33 mouse cellular contexts compared by ENCODE assay signal in the genomic region with DNA sequence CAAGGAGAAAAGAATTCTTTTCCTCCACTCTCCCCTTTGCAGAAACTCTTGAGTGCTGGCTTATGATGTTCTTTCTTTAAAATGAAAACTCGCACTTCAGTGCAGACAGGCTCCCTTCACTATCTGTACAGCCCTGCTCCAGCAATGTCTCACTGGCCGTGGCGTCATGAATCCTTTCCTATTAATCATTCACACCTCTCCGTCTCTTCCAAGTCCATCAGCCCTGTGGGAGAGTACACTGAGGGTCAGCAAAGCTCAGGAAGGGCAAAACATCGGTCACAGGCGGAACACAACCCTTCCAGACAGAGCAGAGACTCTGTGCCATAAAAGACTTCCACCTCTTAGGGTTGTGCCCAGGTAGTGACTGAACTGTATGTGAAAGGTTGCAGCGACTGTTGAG. TPM values are rescaled to one million over a fixed set of nuclear protein-coding genes. Genes with fewer than 3 reads are reported as not detected.
DNase-seq lines count a peak whose midpoint lies in the region; ATAC-seq and TF ChIP-seq lines count a peak whose summit lies in the region.
"Had no signal": no experiment of that assay in that cellular context is flagged by ENCODE, and none has a peak within 500 bp of the region (broad histone marks: within the 10 kb centered on the region; RNA-seq: fewer than 3 reads in every experiment).

No protein-coding gene starts in this region.

- peak; percentile 76 for DNase-seq in kidney, adult 11 months
- peak; percentile 88 for DNase-seq in kidney, adult 2 months
- DNase-seq in kidney, postnatal 0 days (ENCODE audit: low spot score): peak; percentile 26
- no peak for DNase-seq in adrenal gland, adult (ENCODE audit: inconsistent age in 2 of 2, low spot score in 1 of 2)
- no peak for DNase-seq in left cerebral cortex, postnatal 4 days
- DNase-seq in gastrocnemius, postnatal 36 days: no peak
- DNase-seq: adrenal gland, adult 8-10 months; cerebellum, adult 18-20 months; cerebellum, postnatal 25 days; embryo, embryonic 11 days; heart, postnatal 14 days; lung, postnatal 10 days; retina, postnatal 1 day; right cerebral cortex, postnatal 4 days; thymus, adult 18-20 months; thymus, postnatal 36 days had no signal

- H3K36me3 ChIP-seq in kidney, embryonic 14.5 days (ENCODE audit: control insufficient read depth, insufficient read depth, low read length): no peaks in the 10 kb centered on the region
- no peaks in the 10 kb centered on the region for H3K36me3 ChIP-seq in kidney, adult 2 months (ENCODE audit: control insufficient read depth, insufficient read depth, low read length)
- no peaks in the 10 kb centered on the region for H3K36me3 ChIP-seq in kidney, postnatal 0 days (ENCODE audit: insufficient read depth, low read length)
- H3K36me3 ChIP-seq in liver, embryonic 16.5 days (ENCODE audit: control insufficient read depth, insufficient read depth): no peaks in the 10 kb centered on the region
- H3K36me3 ChIP-seq: G1E; hindbrain, embryonic 12.5 days; limb, embryonic 10.5 days; midbrain, embryonic 10.5 days; neural tube, embryonic 13.5 days had no signal

- H3K9me3 ChIP-seq in kidney, embryonic 14.5 days (ENCODE audit: control insufficient read depth, low read length): no peaks in the 10 kb centered on the region
- H3K9me3 ChIP-seq in kidney, postnatal 0 days (replicated peaks; ENCODE audit: low read length): no peaks in the 10 kb centered on the region
- no peaks in the 10 kb centered on the region for H3K9me3 ChIP-seq in liver, embryonic 16.5 days (replicated peaks; ENCODE audit: control insufficient read depth, low read length)
- H3K9me3 ChIP-seq: forebrain, embryonic 13.5 days; G1E; limb, embryonic 10.5 days; midbrain, embryonic 10.5 days; neural tube, embryonic 13.5 days had no signal

- no peak overlapping the region for H3K9ac ChIP-seq in kidney, embryonic 14.5 days (ENCODE audit: low read depth, low read length)
- no peak overlapping the region for H3K9ac ChIP-seq in kidney, postnatal 0 days (ENCODE audit: low read depth, low read length)
- no peak overlapping the region for H3K9ac ChIP-seq in liver, embryonic 16.5 days (ENCODE audit: low read depth, low read length)
- H3K9ac ChIP-seq: forebrain, embryonic 13.5 days; hindbrain, embryonic 12.5 days; liver, embryonic 14.5 days; neural tube, embryonic 13.5 days had no signal

- no peak for TF ChIP-seq POLR2A in kidney, adult 2 months (IDR thresholded peaks at IDR 0.05; ENCODE audit: low read depth, low read length)

- intact Hi-C loops in left cerebral cortex, postnatal 4 days (cut with DNase I): loop anchor here (10.0 kb wide), 1 partner anchor 377 kb away; no protein-coding TSS in a partner anchor
- intact Hi-C loops in gastrocnemius, postnatal 36 days (cut with DNase I): no loop called here

- WGBS in kidney, embryonic 14.5 days: 50% methylated on average over 7 of the region's 7 CpGs
- 42% methylated on average over 7 of the region's 7 CpGs for WGBS in kidney, adult 2 months
- WGBS in kidney, postnatal 0 days: 53% methylated on average over 7 of the region's 7 CpGs
- 53% methylated on average over 7 of the region's 7 CpGs for WGBS in liver, embryonic 16.5 days (ENCODE audit: insufficient replicate concordance)

- no peak for TF ChIP-seq CTCF in kidney, adult 2 months (conservative IDR thresholded peaks at IDR 0.05; ENCODE audit: insufficient read depth, insufficient read length, low read depth, low read length)
- no peak for TF ChIP-seq CTCF in kidney, postnatal 0 days (IDR thresholded peaks at IDR 0.05; ENCODE audit: low read depth)

- H3K4me3 ChIP-seq in kidney, embryonic 14.5 days (ENCODE audit: low read length): no peak overlapping the region
- H3K4me3 ChIP-seq in kidney, adult 2 months (ENCODE audit: insufficient read depth, low read depth, low read length): no peak overlapping the region
- no peak overlapping the region for H3K4me3 ChIP-seq in kidney, postnatal 0 days (replicated peaks; ENCODE audit: low read depth, low read length)
- no peak overlapping the region for H3K4me3 ChIP-seq in liver, embryonic 16.5 days (ENCODE audit: low read depth, low read length)
- H3K4me3 ChIP-seq: forebrain, embryonic 13.5 days; hindbrain, embryonic 12.5 days; limb, embryonic 10.5 days; midbrain, embryonic 10.5 days; myocyte; neural tube, embryonic 13.5 days had no signal

- ATAC-seq in kidney, embryonic 14.5 days (ENCODE audit: low FRiP score, low TSS enrichment): no peak; the same call in 1 of the 2 replicates
- ATAC-seq in kidney, postnatal 0 days (replicated peaks; ENCODE audit: low FRiP score, low read depth): peak; percentile 69; the same call in 1 of the 2 replicates
- ATAC-seq in liver, embryonic 16.5 days (ENCODE audit: low read depth): peak; percentile 85
- ATAC-seq: forebrain, embryonic 13.5 days; intestine, postnatal 0 days; midbrain, embryonic 16.5 days had no signal

- H3K27ac ChIP-seq in kidney, embryonic 14.5 days (ENCODE audit: low read depth, low read length): no peak overlapping the region
- no peak overlapping the region for H3K27ac ChIP-seq in kidney, adult 2 months (ENCODE audit: insufficient read depth, low read depth, low read length)
- H3K27ac ChIP-seq in kidney, postnatal 0 days: no peak overlapping the region
- H3K27ac ChIP-seq in liver, embryonic 16.5 days (ENCODE audit: low read length): peak overlapping the region; percentile 54; the same call in 1 of the 2 replicates
- H3K27ac ChIP-seq: forebrain, embryonic 13.5 days; hindbrain, embryonic 12.5 days; limb, embryonic 10.5 days; liver, embryonic 14.5 days; midbrain, embryonic 10.5 days; neural tube, embryonic 13.5 days had no signal

- H3K4me2 ChIP-seq in kidney, embryonic 14.5 days (replicated peaks; ENCODE audit: low read depth, low read length): no peak overlapping the region
- no peak overlapping the region for H3K4me2 ChIP-seq in kidney, postnatal 0 days (ENCODE audit: low read length)
- no peak overlapping the region for H3K4me2 ChIP-seq in liver, embryonic 16.5 days (ENCODE audit: low read depth, low read length)
- H3K4me2 ChIP-seq: forebrain, embryonic 13.5 days; heart, embryonic 11.5 days; hindbrain, embryonic 12.5 days; neural tube, embryonic 13.5 days had no signal

- no peaks in the 10 kb centered on the region for H3K27me3 ChIP-seq in kidney, embryonic 14.5 days (ENCODE audit: control insufficient read depth, insufficient read depth, low read length)
- H3K27me3 ChIP-seq in kidney, adult 2 months (replicated peaks; ENCODE audit: control insufficient read depth, insufficient read depth, low read length): no peaks in the 10 kb centered on the region
- H3K27me3 ChIP-seq in kidney, postnatal 0 days (ENCODE audit: insufficient read depth, low read length): no peaks in the 10 kb centered on the region
- no peaks in the 10 kb centered on the region for H3K27me3 ChIP-seq in liver, embryonic 16.5 days (ENCODE audit: control insufficient read depth, insufficient read depth, low read depth, low read length)
- H3K27me3 ChIP-seq: CH12.LX; forebrain, embryonic 13.5 days; hindbrain, embryonic 12.5 days; neural tube, embryonic 13.5 days had no signal

- no peaks in the 10 kb centered on the region for H3K4me1 ChIP-seq in kidney, embryonic 14.5 days (ENCODE audit: control insufficient read depth, insufficient read depth, low read length)
- no peaks in the 10 kb centered on the region; the same call in 1 of the 2 replicates for H3K4me1 ChIP-seq in kidney, adult 2 months (ENCODE audit: control insufficient read depth, insufficient read depth, low read length)
- no peaks in the 10 kb centered on the region for H3K4me1 ChIP-seq in kidney, postnatal 0 days (replicated peaks; ENCODE audit: insufficient read depth, low read length)
- H3K4me1 ChIP-seq in liver, embryonic 16.5 days (ENCODE audit: control insufficient read depth, low read depth, low read length): no peaks in the 10 kb centered on the region
- H3K4me1 ChIP-seq: forebrain, embryonic 13.5 days; hindbrain, embryonic 12.5 days; midbrain, embryonic 10.5 days; neural tube, embryonic 13.5 days had no signal

RNA-seq across cellular contexts. Expression of gene Gldc, which starts 26.9 kb away (rescaled TPM):
- polyA plus RNA-seq in kidney, embryonic 14.5 days (2014; fragmentation: Nextera tagmentation; extraction: Ambion mirVana): 7.6 and 15.4 TPM in 2 replicates
- 65.0 and 74.2 TPM in 2 replicates for polyA plus RNA-seq in kidney, adult 2 months (2012; rRNA removed)
- 5.7 and 7.1 TPM in 2 replicates for polyA plus RNA-seq in kidney, postnatal 0 days (2015; fragmentation: Nextera tagmentation; extraction: Ambion mirVana)
- 25.6 and 28.5 TPM in 2 replicates for polyA plus RNA-seq in liver, embryonic 16.5 days (2015; fragmentation: Nextera tagmentation; extraction: Ambion mirVana)
- total RNA-seq in left cerebral cortex, postnatal 4 days (2021): 10 to 100 TPM; 11.6 to 11.7 TPM
- not detected for total RNA-seq in gastrocnemius, postnatal 36 days (2021)
- polyA plus RNA-seq: G1E had no signal

RNA-seq across cellular contexts. Expression of gene Mbl2, which starts 30.6 kb away (rescaled TPM):
- not detected in 2 replicates for polyA plus RNA-seq in kidney, embryonic 14.5 days (2014; fragmentation: Nextera tagmentation; extraction: Ambion mirVana)
- polyA plus RNA-seq in kidney, adult 2 months (2012; rRNA removed): 0.59 and 0.73 TPM in 2 replicates
- not detected in 2 replicates for polyA plus RNA-seq in kidney, postnatal 0 days (2015; fragmentation: Nextera tagmentation; extraction: Ambion mirVana)
- 4.2 and 6.7 TPM in 2 replicates for polyA plus RNA-seq in liver, embryonic 16.5 days (2015; fragmentation: Nextera tagmentation; extraction: Ambion mirVana)
- total RNA-seq in left cerebral cortex, postnatal 4 days (2021): not detected
- not detected for total RNA-seq in gastrocnemius, postnatal 36 days (2021)
- total RNA-seq: adrenal gland, adult 8-10 months; CH12.LX; G1E; heart, postnatal 14 days; left cerebral cortex, adult 8-10 months had no signal
- polyA plus RNA-seq: embryonic facial prominence, embryonic 14.5 days; forebrain, embryonic 13.5 days; G1E; heart, embryonic 11.5 days; hindbrain, embryonic 12.5 days; limb, embryonic 10.5 days; midbrain, embryonic 10.5 days; myocyte; neural tube, embryonic 13.5 days; stomach, embryonic 16.5 days had no signal

Comparison
In these comparisons a context has a peak if more than half of its experiments do, and no peak if none do; other contexts are left out.
1. DNase-seq: peak in kidney, adult 11 months (single experiment), kidney, adult 2 months (single experiment) and kidney, postnatal 0 days (single experiment); none in adrenal gland, adult (0 of 2), left cerebral cortex, postnatal 4 days (single experiment) and gastrocnemius, postnatal 36 days (0 of 2).